Mouse (Mus musculus): ENCODE measurements around the gene Mcm2. TPM values are rescaled to one million over a fixed set of nuclear protein-coding genes. Genes with fewer than 3 reads are reported as not detected.

Gene Mcm2
- polyA plus RNA-seq, 1 experiment from 2014 or later = 53.6 TPM

DNA sequence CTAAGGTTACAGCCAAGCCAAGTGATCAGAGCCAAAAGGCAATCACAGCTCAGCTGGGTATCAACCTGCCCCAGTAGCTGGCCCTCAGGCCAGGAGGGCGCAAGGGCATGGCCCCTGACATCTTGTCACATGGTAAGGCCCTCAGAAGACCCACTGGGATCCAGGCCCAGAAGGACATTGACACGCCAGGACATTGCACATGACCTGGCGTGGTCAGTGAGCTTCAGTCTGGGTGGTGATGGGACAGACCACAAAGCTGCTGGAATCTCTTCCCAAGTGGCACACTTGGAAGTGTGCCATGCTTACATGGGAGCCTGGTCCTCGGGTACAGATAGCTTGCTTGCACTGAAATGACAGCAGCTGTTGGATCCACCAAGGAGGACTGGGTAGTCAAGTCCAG is 14.4 kb upstream of the Mcm2 start:
- DNase-seq (no peak), ATAC-seq (no peak)
- Histone ChIP-seq H3K9me3 (ENCODE audit: low read length) (no peaks in the 10 kb centered on the region), H3K4me3 (ENCODE audit: low read depth, low read length) (no peak overlapping the region), H3K36me3 (replicated peaks; ENCODE audit: insufficient read depth, low read length) (peaks cover 37% of the 10 kb centered on the region), H3K4me1 (ENCODE audit: insufficient read depth) (peaks cover 22% of the 10 kb centered on the region), H3K4me2 (ENCODE audit: low read depth, low read length) (no peak overlapping the region), H3K27ac (ENCODE audit: low read depth) (no peak overlapping the region), H3K9ac (replicated peaks) (no peak overlapping the region), H3K27me3 (ENCODE audit: insufficient read depth, low read length) (no peaks in the 10 kb centered on the region)
- WGBS (ENCODE audit: insufficient replicate concordance) = 81% methylated on average over 4 of the region's 4 CpGs
- TF ChIP-seq EP300 (IDR thresholded peaks at IDR 0.05; ENCODE audit: low read depth) = no peak
- no peak for TF ChIP-seq CTCF (IDR thresholded peaks at IDR 0.05; ENCODE audit: low read depth)

DNA sequence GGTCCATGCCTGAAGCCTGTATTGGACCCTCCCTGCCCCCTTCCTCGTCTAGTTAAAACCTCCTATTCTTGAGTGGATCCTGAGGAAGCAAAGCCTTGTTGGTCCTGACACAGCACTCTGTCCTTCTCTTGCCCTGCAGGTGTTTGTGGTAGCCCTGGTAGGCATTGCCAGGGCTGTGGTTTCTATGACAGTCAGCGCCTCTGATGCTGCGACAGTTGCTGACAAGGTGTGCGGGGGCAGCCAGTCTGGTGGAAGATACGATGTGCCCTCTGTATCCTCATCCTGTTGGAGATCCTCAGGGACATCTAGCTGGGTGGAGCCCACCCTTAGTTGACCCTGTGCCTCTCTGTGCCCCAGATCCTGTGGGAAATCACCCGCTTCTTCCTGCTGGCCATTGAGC is 10.6 kb upstream of the Mcm2 start:
- no peak for DNase-seq
- H3K9me3 ChIP-seq (ENCODE audit: low read length) = no peaks in the 10 kb centered on the region
- no peak overlapping the region for H3K27ac ChIP-seq (ENCODE audit: low read depth)
- no peak for ATAC-seq
- H3K36me3 ChIP-seq (replicated peaks; ENCODE audit: insufficient read depth, low read length) = peaks cover 45% of the 10 kb centered on the region
- WGBS (ENCODE audit: insufficient replicate concordance) = 85% methylated on average over 6 of the region's 6 CpGs
- H3K4me3 ChIP-seq (ENCODE audit: low read depth, low read length) = no peak overlapping the region
- no peak overlapping the region for H3K9ac ChIP-seq (replicated peaks)
- peaks cover 37% of the 10 kb centered on the region for H3K4me1 ChIP-seq (ENCODE audit: insufficient read depth)
- no peaks in the 10 kb centered on the region for H3K27me3 ChIP-seq (ENCODE audit: insufficient read depth, low read length)
- no peak for TF ChIP-seq EP300 (IDR thresholded peaks at IDR 0.05; ENCODE audit: low read depth)
- no peak for TF ChIP-seq CTCF (IDR thresholded peaks at IDR 0.05; ENCODE audit: low read depth)
- no peak overlapping the region for H3K4me2 ChIP-seq (ENCODE audit: low read depth, low read length)

DNA sequence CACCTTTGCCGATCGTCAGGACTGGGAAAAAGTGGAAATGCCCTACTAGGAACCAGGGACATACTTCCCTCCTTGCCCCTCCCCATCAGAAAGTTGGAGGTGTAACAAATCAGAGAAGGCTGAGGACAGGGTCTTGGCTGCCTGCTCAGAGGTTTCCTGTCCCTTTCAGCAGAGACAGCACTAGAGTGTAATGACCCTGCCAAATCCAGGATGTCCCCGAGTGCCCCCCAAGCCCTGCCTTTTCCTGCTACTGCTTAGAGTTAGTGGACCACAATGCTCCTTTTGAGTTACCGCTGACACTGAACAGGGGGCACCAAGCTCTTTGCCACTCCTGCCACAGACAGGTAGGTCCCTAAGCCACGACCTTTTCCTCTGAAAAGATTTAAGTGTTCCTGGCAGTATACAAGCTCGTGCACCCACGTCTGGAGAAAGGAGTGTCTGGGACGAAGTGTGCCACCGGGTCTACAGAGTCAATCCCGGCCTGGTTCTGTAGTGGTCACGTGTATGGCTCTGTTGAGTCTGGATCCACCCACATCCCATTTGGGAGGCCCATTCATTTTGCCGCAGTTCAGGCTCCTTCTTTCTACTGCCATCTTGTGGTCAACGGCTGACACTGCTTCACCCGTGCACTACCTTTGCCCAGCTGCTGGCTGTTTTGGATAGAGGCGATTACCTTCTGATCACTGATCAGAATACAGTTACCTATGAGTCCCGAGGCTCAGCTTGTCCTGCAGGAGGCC is 8.0 kb upstream of the Mcm2 start:
- DNase-seq = peak; percentile 82
- H3K9me3 ChIP-seq (ENCODE audit: low read length) = no peaks in the 10 kb centered on the region
- peaks cover 46% of the 10 kb centered on the region for H3K4me1 ChIP-seq (ENCODE audit: insufficient read depth)
- WGBS (ENCODE audit: insufficient replicate concordance) = 19% methylated on average over 16 of the region's 16 CpGs
- TF ChIP-seq EP300 (IDR thresholded peaks at IDR 0.05; ENCODE audit: low read depth) = no peak
- peak; percentile 97 for TF ChIP-seq CTCF (IDR thresholded peaks at IDR 0.05; ENCODE audit: low read depth)
- peak; percentile 30 for ATAC-seq
- no peak overlapping the region for H3K4me3 ChIP-seq (ENCODE audit: low read depth, low read length)
- peaks cover 37% of the 10 kb centered on the region for H3K36me3 ChIP-seq (replicated peaks; ENCODE audit: insufficient read depth, low read length)
- H3K9ac ChIP-seq (replicated peaks) = no peak overlapping the region
- 0 out of 2 replicates have a peak overlapping the region, but pooled peaks have one; percentile 4 for H3K4me2 ChIP-seq (ENCODE audit: low read depth, low read length)
- peak overlapping the region; percentile 35 for H3K27ac ChIP-seq (ENCODE audit: low read depth)
- no peaks in the 10 kb centered on the region for H3K27me3 ChIP-seq (ENCODE audit: insufficient read depth, low read length)

DNA sequence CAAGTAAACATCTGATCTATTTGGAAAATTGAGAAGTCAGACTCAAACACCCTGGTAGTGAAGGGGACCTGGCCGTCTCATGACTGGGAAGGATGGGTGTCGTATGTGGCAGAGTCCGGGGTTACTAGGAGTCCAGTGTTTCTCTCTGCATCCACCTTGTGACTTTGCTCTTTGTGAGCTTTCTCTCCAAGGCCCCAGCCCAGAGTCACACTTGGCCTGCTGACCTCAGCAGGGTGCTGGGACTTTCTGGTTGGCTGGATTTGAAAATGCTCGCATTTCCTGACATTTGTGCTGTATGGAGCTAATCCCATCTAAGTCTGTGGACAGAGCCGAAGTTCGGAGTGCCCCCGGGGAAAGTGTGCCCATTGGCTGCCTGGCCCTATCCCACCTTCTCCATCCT is 6.5 kb upstream of the Mcm2 start:
- Histone ChIP-seq H3K4me3 (ENCODE audit: low read depth, low read length) (no peak overlapping the region), H3K4me1 (ENCODE audit: insufficient read depth) (peaks cover 54% of the 10 kb centered on the region), H3K36me3 (replicated peaks; ENCODE audit: insufficient read depth, low read length) (peaks cover 23% of the 10 kb centered on the region), H3K9me3 (ENCODE audit: low read length) (no peaks in the 10 kb centered on the region), H3K4me2 (ENCODE audit: low read depth, low read length) (no peak overlapping the region), H3K27ac (ENCODE audit: low read depth) (peak overlapping the region; percentile 92), H3K27me3 (ENCODE audit: insufficient read depth, low read length) (no peaks in the 10 kb centered on the region), H3K9ac (replicated peaks) (no peak overlapping the region)
- 84% methylated on average over 7 of the region's 7 CpGs for WGBS (ENCODE audit: insufficient replicate concordance)
- ATAC-seq (no peak), DNase-seq (no peak)
- TF ChIP-seq EP300 (IDR thresholded peaks at IDR 0.05; ENCODE audit: low read depth) = no peak
- no peak for TF ChIP-seq CTCF (IDR thresholded peaks at IDR 0.05; ENCODE audit: low read depth)

DNA sequence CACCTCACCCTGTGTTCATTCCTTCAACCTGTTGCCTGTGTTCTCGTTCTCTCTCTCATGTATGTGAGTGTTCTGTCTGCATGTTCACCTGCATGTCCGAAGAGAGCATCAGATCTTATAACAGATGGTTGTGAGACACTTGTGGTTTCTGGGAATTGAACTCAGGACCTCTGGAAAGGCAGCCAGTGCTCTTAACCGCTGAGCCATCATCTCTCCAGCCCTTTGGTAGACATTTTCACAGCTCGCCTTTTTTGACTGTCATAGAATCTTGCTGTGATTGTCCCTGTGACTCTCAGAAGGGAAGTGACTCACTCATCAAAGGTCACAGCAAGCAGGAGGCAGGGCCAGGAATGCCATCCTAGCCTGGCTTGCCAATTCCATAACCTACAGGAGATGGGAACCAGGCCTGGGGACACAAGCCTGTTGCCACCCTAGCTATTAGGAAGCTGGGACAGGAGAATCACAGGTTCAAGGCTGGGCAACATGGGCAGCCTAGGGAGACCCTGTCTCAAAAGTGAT is 5.9 kb upstream of the Mcm2 start:
- H3K9me3 ChIP-seq (ENCODE audit: low read length) = no peaks in the 10 kb centered on the region
- DNase-seq = no peak
- H3K4me1 ChIP-seq (ENCODE audit: insufficient read depth) = peaks cover 54% of the 10 kb centered on the region
- H3K4me3 ChIP-seq (ENCODE audit: low read depth, low read length) = no peak overlapping the region
- H3K27ac ChIP-seq (ENCODE audit: low read depth) = peak overlapping the region; percentile 92
- 81% methylated on average over 4 of the region's 4 CpGs for WGBS (ENCODE audit: insufficient replicate concordance)
- H3K4me2 ChIP-seq (ENCODE audit: low read depth, low read length) = peak overlapping the region; percentile 97
- TF ChIP-seq EP300 (IDR thresholded peaks at IDR 0.05; ENCODE audit: low read depth) (no peak), CTCF (IDR thresholded peaks at IDR 0.05; ENCODE audit: low read depth) (no peak)
- no peak for ATAC-seq
- H3K27me3 ChIP-seq (ENCODE audit: insufficient read depth, low read length) = no peaks in the 10 kb centered on the region
- peaks cover 18% of the 10 kb centered on the region for H3K36me3 ChIP-seq (replicated peaks; ENCODE audit: insufficient read depth, low read length)
- no peak overlapping the region for H3K9ac ChIP-seq (replicated peaks)

DNA sequence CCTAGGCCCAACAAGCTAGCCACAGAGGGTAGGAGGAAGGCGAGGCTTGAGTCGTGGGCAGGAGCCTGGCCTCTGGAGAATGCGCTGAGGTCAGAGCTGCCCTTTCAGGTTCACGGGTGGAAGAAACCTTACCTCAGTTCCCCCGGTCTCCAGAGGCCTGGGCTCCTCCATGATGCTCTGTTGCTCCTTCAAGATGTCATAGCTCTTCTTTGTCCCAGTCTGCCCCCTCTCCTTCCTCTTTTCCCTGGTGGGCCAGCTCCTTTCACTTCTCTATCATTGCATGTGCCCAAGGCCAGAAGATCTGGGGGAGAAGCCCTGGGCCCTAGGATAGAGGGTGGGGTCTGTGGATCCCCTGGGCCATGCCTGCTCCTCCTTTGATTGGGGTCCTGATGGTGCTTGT is 5.1 kb upstream of the Mcm2 start:
- TF ChIP-seq CTCF (IDR thresholded peaks at IDR 0.05; ENCODE audit: low read depth) (no peak), EP300 (IDR thresholded peaks at IDR 0.05; ENCODE audit: low read depth) (no peak)
- H3K27ac ChIP-seq (ENCODE audit: low read depth) = peak overlapping the region; percentile 92; the same call in 1 of the 2 replicates
- DNase-seq (no peak), ATAC-seq (no peak)
- H3K4me3 ChIP-seq (ENCODE audit: low read depth, low read length) = peak overlapping the region; percentile 75
- H3K36me3 ChIP-seq (replicated peaks; ENCODE audit: insufficient read depth, low read length) = peaks cover 14% of the 10 kb centered on the region
- no peaks in the 10 kb centered on the region for H3K27me3 ChIP-seq (ENCODE audit: insufficient read depth, low read length)
- H3K9ac ChIP-seq (replicated peaks) = peak overlapping the region; percentile 85
- no peaks in the 10 kb centered on the region for H3K9me3 ChIP-seq (ENCODE audit: low read length)
- WGBS (ENCODE audit: insufficient replicate concordance) = 52% methylated on average over 5 of the region's 5 CpGs
- H3K4me2 ChIP-seq (ENCODE audit: low read depth, low read length) = peak overlapping the region; percentile 97
- peaks cover 57% of the 10 kb centered on the region for H3K4me1 ChIP-seq (ENCODE audit: insufficient read depth)
